Mouse (Mus musculus) adrenal gland (tissue): ENCODE measurements around the gene Ssh2.

Experiments used
- intact Hi-C: fragments of 180-260 bp; cut with DNase I; formaldehyde crosslinking; loops from one replicate; pipeline ENCODE4 v1.15.1; 2025
- long read RNA-seq, 2 experiments: library from polyadenylated mRNA; unstranded; transcript quantifications; one replicate each; pipeline ENCODE4 v2.0.0; 2020; ENCODE audit warnings: borderline replicate concordance in 1 of 2; ENCODE audit not compliant: insufficient replicate concordance in 1 of 2

Gene Ssh2
- long read RNA-seq, experiment 1, partial matches to known transcripts, result 1 of 8 reads
- long read RNA-seq, experiment 1, other reads (novel, unspliced or antisense), result 7 of 8 reads
- long read RNA-seq, experiment 2, partial matches to known transcripts, result 1 of 8 reads
- long read RNA-seq, experiment 2, other reads (novel, unspliced or antisense), result 6 of 8 reads

GRCm38 (mm10) chr11:77215951-77216760 lies at the start of gene Ssh2:
Ssh2 (plus strand) TSS chr11:77216287.
- intact Hi-C loops, result loop anchor here (2.0 to 10.0 kb wide), 3 partner anchors 91 to 231 kb away; no protein-coding TSS in a partner anchor

- intact Hi-C loops, result no loop called here
These were observed 42.4 kb upstream of the Ssh2 start for GRCm38 (mm10) chr11:77173731-77174130.

GRCm38 (mm10) chr11:77174531-77174930 lies 41.6 kb upstream of the Ssh2 start:
- intact Hi-C loops, result no loop called here

- intact Hi-C loops, result no loop called here
These were observed 36.3 kb upstream of the Ssh2 start for GRCm38 (mm10) chr11:77179771-77180170.

- intact Hi-C loops, result no loop called here
These were observed 35.2 kb upstream of the Ssh2 start for GRCm38 (mm10) chr11:77180886-77181285.

GRCm38 (mm10) chr11:77181528-77181927 lies 34.6 kb upstream of the Ssh2 start:
- intact Hi-C loops, result no loop called here

GRCm38 (mm10) chr11:77182041-77182440 lies 34.0 kb upstream of the Ssh2 start:
- intact Hi-C loops, result no loop called here

GRCm38 (mm10) chr11:77182616-77183015 lies 33.5 kb upstream of the Ssh2 start:
- intact Hi-C loops, result no loop called here

- intact Hi-C loops, result no loop called here
These were observed 31.2 kb upstream of the Ssh2 start for GRCm38 (mm10) chr11:77184926-77185325.

GRCm38 (mm10) chr11:77188868-77189267 lies 27.2 kb upstream of the Ssh2 start, which contains the start of gene Efcab5:
Efcab5 (minus strand) TSS chr11:77188968.
- intact Hi-C loops, result no loop called here

GRCm38 (mm10) chr11:77193410-77193809 lies 22.7 kb upstream of the Ssh2 start:
- intact Hi-C loops, result no loop called here

GRCm38 (mm10) chr11:77193941-77194553 lies 22.0 kb upstream of the Ssh2 start:
- intact Hi-C loops, result no loop called here

GRCm38 (mm10) chr11:77194762-77195161 lies 21.3 kb upstream of the Ssh2 start:
- intact Hi-C loops, result no loop called here

GRCm38 (mm10) chr11:77195360-77196109 lies 20.6 kb upstream of the Ssh2 start:
- intact Hi-C loops, result no loop called here

- intact Hi-C loops, result no loop called here
These were observed 19.6 kb upstream of the Ssh2 start for GRCm38 (mm10) chr11:77196181-77197143.

- intact Hi-C loops, result loop anchor here (10.0 kb wide), 1 partner anchor 75 kb away; no protein-coding TSS in a partner anchor
These were observed 16.5 kb upstream of the Ssh2 start for GRCm38 (mm10) chr11:77199636-77200035.

GRCm38 (mm10) chr11:77200703-77201102 lies 15.4 kb upstream of the Ssh2 start:
- intact Hi-C loops, result loop anchor here (10.0 kb wide), 1 partner anchor 76 kb away; no protein-coding TSS in a partner anchor

- intact Hi-C loops, result loop anchor here (2.0 to 10.0 kb wide), 2 partner anchors 93 to 109 kb away; no protein-coding TSS in a partner anchor
These were observed 1.9 kb upstream of the Ssh2 start for GRCm38 (mm10) chr11:77214142-77214692.

GRCm38 (mm10) chr11:77214755-77215154 lies 1.3 kb upstream of the Ssh2 start:
- intact Hi-C loops, result loop anchor here (2.0 to 10.0 kb wide), 3 partner anchors 92 to 233 kb away; no protein-coding TSS in a partner anchor

- intact Hi-C loops, result loop anchor here (2.0 to 10.0 kb wide), 3 partner anchors 91 to 232 kb away; no protein-coding TSS in a partner anchor
These were observed 604 bp upstream of the Ssh2 start for GRCm38 (mm10) chr11:77215483-77215882.
